Mouse (Mus musculus) adrenal gland, postnatal 4 days (tissue): ENCODE results near the gene E2f3. TPM values are rescaled to one million over a fixed set of nuclear protein-coding genes. Genes with fewer than 3 reads are reported as not detected.

Source experiments
- DNase-seq, 2 experiments: peaks; one replicate each; pipeline ENCODE4 v3.0.0; 2021 to 2022; ENCODE audit warnings: low spot score in 2 of 2, mixed read lengths in 2 of 2
- total RNA-seq, 2 experiments: library from RNA; stranded (reverse); gene quantifications; 2 replicates each; pipeline ENCODE4 v1.2.3; 2021

E2f3 gene
- total RNA-seq, 2 experiments from 2014 or later, result 17.2 to 20.3 TPM

DNA sequence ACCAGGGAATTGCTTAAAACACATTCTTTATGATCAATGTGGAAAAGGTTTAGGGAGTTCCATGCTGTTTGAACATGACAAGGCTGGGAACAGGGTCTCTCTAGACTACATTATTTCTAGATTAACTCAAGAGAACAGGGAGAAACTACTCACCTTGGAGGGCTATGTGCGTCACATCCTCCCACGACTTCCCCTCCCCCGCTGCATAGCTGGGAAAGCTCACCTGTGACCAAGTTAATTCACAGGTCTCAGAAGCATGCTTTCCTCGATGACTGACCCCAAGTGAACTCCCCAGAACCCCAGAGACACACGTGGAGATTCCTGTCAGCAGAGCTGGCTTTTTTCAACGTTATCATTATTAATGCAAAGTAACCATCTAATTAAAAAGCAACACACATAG, 47.1 kb downstream of the E2f3 start:
- DNase-seq, result no peak

DNA sequence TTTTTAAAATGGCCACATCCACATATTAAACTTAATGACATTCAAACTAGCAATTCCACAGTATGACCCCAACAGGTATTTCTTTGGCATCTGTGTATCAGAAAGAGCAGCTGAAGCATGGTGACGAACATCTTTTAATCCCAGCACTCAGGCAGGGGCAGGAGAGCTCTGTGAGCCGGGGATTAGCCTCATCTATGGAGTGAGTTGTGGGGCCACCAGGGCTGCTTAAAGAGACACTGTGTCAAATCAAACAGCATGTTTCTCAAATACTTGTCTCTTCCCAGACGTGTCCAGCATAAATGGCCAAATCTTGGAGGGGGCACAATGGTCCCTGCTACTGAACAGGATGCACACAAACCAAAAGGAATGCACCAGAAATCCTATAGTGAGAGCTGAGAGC, 59.7 kb downstream of the E2f3 start:
- no peak for DNase-seq

DNA sequence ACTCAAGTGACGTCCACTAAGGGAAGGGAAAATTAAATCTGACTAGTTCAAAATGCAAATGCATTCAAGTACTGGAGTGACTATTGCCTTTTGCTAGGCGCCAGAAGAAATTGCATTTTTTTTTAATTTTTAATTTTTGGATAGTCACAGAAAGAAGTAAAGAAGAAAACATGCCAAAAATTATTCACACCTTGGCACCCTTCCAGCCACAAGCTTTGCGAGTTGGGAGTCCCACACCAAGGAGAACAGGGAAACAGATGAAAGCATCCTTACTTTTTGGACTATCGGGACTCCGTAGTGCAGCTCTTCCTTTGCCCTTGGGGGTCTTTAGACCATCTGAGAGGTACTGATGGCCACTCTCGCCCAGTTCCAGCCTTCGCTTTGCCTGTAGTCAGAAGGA, 66.0 kb downstream of the E2f3 start:
- DNase-seq, result no peak

DNA sequence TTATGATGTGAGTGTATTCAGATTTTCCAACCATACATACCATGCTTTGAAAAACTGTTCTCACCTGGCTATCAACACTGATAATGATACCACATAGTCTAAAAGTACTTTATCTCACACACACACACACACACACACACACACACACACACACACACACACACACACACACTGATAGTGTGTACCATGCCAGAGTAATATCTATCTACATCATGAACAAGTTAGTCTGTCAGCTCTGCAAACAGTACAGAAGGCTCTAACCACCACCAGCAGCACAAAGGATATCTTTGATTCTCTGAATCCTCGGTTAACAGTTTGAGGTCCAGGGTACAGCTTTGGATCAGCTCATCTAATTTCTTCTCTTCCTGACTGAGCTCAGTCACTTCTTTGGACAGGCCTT, 69.3 kb downstream of the E2f3 start:
- DNase-seq, result no peak

DNA sequence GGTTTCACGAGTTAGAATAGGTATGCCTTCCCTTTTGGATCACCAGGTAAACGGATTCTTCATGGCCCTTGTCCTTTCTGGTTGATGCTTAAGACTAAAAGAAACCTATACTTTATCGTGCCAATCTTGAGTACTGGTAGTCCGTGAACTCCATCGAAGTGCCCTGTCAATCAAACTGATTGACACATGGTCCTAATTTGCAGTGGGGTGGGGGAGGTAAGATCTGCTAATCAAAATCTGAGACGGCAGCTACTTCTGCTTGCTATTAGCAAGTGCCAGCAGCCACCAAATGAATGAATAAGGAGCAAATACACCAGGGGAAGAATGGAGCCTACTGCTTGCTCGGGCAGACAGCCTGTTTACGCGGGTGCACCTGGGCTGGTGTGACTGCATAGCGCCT, 72.3 kb downstream of the E2f3 start:
- no peak for DNase-seq

DNA sequence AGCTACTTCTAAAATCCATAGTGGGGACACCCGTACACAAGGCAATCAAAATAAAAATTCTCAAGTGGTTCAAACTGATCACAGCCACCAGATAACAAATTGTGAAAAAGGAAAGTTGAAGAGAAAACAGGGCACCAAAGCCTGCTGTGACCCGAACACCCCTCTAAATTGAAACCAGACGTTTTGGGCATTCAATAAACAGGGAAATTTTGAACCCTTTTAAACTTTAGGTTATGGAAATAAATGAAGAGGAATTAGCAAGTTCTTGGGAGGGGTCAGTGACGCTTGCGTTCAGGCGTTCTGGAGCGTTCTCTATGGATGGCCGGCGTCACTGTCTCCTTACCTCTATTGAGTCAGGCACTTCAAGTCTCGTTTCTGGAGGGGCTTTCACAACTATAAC, 72.8 kb downstream of the E2f3 start:
- no peak for DNase-seq

DNA sequence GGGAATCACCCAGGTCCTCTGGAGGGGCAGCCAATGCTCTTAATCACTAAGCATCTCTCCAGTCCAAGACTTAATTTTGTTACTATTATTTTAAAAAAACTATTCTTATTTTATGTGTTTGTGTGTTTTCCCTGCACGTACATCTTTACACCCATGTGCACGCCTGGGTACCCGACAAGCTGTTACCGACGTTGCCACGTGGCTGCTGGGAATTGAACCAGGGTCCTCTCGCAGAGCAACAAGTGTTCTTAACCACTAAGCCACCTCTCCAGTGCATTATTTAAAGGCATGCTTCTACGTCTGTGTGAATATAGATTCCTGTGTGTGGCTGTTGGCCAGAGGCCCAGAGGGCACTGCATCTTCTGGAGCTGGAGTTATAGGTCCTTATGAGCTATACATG, 73.6 kb downstream of the E2f3 start:
- DNase-seq, result no peak

DNA sequence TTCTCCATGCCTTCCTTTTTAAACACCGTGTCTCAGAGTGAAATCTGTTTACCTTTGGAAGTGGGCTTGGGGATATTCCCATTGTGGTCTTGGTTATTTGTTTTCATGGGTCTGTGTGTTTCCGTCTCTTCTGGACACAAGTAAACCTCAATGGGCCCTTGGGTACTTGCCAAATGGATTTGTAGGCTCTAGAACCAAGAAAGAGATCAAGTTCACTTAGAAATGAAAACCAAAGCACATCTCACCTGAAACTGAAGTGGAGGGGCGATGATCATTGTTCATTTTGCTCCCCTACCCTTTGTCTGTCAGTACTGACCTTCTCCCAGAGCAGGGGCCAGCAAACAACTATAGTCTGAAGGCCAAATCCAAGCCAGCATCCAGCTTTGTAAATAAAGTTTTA, 74.7 kb downstream of the E2f3 start:
- no peak for DNase-seq

DNA sequence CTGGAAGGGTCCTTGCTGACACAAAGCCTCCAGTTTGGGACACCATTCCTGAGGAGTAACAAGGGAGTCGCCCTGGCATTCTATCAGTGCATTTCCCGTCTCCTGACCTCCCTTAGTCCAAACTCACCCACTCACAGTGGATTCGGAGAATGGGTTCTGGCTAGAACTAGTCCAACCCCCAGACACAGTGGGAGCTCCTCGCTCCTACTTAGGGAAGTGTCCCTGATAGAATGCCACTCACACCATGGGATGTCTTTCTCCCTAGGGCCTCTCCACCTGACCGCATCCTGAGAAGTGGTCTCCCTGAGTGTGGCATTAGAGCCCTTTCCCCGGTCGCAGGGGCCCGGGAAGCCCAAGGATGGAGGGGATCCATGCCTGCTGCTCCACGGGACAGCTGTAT, 77.4 kb downstream of the E2f3 start:
- no peak for DNase-seq

DNA sequence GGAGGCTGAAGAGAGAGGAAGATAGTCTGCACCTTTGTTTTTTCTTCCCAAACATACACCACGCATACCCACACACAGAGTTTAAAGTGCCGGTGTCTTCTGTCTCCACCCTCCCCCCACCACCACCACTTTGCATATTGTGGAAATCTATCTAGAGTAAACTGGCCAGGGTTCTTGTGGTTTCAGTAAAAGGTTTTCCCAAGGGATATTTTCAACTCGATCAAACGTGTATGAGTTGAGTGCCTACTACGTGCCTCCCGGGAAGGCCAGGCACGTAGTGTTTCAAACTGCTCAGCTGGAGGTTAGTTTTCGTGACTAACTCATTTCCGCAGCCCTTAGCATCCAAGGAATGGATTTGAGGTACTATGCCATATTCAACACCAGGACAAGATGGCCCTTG, 77.9 kb downstream of the E2f3 start:
- no peak for DNase-seq

DNA sequence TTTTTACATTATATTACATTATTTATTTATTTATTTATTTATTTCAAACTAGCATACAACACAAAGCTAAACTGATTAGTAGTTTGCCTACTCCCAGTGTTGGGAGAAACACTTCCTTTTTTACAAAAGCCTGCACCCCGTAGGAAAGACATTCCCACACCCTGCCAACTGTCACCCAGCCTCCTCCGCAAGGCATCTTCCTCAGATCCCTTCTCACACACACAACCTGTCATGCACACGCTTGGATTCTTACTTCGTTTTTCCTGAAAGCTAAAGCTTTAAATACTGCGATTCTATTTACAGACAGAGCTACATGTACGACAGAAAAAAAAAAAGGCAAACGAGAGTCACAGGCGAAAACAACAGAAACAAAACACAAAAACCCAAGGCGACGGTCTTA, 79.1 kb downstream of the E2f3 start:
- no peak for DNase-seq

DNA sequence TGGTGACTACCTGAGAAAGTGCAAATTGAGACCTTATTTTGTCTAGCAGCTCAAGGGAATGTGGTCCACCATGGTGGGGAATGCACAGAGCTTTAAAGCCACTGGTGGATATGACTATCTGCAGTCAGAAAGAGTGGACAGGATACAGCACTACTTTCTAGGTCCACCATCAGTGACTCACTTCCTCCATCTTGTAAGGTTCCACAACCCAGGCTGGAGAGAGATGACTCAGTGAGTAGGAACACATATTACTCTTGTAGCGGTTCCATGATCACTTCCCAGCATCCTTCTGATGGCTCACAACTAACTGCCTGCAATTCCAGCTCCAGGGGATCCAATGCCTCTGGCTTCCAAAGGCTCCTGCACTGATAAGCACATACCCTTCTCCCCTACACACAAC, 82.5 kb downstream of the E2f3 start:
- DNase-seq, result no peak

DNA sequence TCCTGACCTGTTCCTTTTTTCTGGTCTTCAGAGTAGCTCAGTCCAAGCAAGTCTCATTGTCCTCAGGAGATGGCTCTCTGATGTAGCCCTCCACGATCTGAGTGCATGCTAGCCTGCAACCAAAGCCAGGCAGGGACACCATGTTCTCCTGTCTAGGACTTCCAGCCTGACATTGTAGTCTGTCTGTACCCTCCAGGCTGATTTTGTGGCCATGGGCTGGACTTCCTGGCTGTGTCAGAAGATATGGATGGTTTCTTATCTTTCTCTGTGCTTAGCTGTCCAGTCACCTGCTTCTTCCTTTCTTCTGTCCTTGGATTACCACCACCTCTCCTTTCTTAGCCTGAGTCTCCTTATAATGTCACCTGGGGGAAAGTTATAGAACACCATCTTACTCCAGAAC, 83.2 kb downstream of the E2f3 start:
- DNase-seq, result no peak

DNA sequence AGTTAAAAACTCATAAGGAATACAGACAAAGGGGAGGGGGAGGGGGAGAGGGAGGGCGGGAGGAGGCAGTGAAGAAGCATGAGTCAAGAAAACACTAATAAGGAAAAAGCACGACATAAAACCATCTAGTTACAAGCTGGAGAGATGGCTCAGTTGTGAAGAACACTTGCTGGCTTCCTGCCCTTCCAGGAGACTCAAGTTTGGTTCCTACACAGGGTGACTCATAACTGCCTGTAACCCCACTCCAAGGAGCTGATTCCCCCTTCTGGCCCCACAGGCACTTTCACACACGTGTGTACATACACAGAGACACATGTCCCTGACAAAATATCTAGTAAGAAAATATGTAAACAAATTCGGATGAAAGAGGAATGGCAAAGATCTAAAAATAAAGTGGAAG, 84.2 kb downstream of the E2f3 start:
- no peak for DNase-seq

DNA sequence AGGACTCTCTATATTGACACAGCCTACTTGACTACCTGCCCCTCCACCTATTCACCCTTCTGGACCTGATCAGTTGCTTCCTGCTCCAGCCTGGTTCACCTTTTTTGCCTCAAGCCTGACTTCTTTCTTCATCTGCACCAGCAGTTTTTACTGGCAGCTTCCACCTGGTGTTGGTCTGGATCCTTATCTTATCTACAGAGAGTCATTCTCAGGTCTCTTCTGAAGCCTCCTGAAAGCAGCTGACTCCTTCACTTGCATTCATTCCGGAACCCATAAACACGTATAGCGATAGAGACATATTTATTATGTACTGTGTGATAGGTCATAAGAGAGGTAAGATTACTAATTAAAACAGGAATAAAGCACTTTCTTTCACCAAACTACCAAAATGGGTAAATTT, 119.1 kb downstream of the E2f3 start:
- no peak for DNase-seq

DNA sequence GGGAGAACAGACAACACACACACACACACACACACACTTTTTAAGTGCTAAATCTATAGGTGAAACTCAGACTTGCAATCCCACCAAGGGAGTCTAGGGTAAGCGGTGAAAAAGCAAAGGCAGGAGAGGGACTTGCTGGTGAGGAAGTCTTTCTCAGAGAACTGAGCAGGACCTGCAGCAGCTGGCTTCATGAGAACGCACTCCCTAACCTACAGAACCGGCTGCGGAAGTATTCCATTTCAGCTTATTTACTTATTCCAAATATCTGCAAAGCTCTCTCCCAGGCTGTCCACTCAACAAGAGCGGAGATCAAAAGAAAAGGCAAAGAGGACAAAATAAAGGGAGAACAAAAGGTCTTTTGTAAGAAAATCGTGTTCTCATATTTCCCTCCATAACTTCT, 121.5 kb downstream of the E2f3 start:
- DNase-seq, result no peak

DNA sequence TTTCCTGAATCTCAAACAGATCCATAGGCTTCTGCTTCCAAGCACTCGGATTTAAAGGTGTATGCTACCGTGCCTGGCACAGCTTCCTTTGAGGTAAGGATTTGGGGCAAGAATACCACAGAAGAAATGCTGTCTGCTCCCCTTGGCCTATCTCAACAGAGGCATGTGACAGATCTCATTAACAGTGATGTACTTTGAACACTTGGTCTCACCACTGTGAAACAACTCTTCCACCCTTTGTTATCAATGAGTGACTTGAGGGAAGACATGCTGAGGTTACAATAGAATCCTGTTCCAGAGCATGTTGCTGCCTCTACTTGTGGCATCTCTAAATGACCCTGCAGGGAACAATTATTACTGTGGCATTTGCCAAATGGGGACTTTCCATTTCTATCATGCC, 125.8 kb downstream of the E2f3 start:
- no peak for DNase-seq

DNA sequence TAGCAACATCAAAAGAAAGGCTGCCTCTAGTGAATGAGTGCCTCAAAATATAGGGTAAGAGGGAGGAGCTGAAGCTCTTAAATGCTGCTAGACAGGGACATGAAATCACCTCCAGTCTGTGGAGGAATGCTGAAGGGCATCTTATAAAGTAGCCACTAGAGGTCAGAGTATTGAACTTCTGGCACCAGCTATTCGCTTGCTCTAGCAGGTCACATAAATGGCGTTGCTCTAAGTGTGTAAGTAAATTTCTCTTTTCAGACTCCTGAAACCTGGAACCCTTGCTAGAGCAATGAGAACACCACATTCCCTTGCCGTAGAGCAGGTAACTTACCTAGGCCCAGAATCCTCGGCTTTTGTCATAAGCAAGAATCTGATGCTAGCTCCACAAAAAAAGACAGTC, 128.4 kb downstream of the E2f3 start:
- DNase-seq, result no peak

Other genes starting within 250 kb of the E2f3 start
- 10 to 100 TPM; 31.9 to 34.3 TPM for gene Cdkal1, start 130.4 kb downstream of the E2f3 start, total RNA-seq
- gene Mboat1, start 150.4 kb upstream of the E2f3 start, total RNA-seq, result 10 to 100 TPM; 13.1 to 15.6 TPM